11 mouse cellular contexts compared by ENCODE assay signal in the genomic region with DNA sequence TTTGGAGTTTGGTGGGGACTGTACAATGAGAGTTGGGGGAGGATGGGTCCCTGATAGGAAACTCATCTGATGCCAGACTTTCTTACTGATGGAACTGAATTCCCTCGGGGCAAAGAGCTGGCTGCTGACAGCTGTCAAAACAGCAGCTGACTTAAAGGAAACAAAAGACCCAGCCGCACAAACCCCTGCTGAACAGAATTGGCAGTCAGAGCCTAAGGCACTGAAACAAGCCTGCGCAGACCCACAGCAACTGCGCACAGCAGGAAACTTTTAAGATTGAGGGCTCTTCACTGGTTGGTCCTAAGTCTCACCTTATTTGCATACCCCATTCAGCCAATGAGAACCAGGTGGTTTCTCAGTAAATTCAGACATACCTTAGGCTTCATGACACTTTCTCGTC. TPM values are rescaled to one million over a fixed set of nuclear protein-coding genes. Genes with fewer than 3 reads are reported as not detected.
DNase-seq lines count a peak whose midpoint lies in the region; ATAC-seq and TF ChIP-seq lines count a peak whose summit lies in the region.
"Had no signal": no experiment of that assay in that cellular context is flagged by ENCODE, and none has a peak within 500 bp of the region (broad histone marks: within the 10 kb centered on the region; RNA-seq: fewer than 3 reads in every experiment).

No protein-coding gene starts in this region.

- no peaks in the 10 kb centered on the region for H3K27me3 ChIP-seq in C2C12 (ENCODE audit: control insufficient read depth, insufficient read depth, insufficient read length)
- peaks cover 7% of the 10 kb centered on the region; the same call in 1 of the 2 replicates for H3K27me3 ChIP-seq in forebrain, embryonic 12.5 days
- H3K27me3 ChIP-seq in limb, embryonic 14.5 days (ENCODE audit: control insufficient read depth, insufficient read depth, low read length): no peaks in the 10 kb centered on the region
- H3K27me3 ChIP-seq: Patski had no signal

- DNase-seq in embryo, embryonic 10 days (ENCODE audit: low spot score): peak; percentile 68
- DNase-seq in embryo, embryonic 9.5 days (ENCODE audit: extremely low spot score): no peak
- DNase-seq in limb, embryonic 14.5 days (ENCODE audit: low spot score): peak; percentile 68
- DNase-seq in thymus, postnatal 10 days (ENCODE audit: low spot score in 2 of 2): no peak
- DNase-seq: gastrocnemius, postnatal 36 days had no signal

- H3K9ac ChIP-seq in forebrain, embryonic 12.5 days: no peak overlapping the region
- no peak overlapping the region for H3K9ac ChIP-seq in limb, embryonic 14.5 days (ENCODE audit: low read depth, low read length, severe bottlenecking)

- no peak overlapping the region for H3K4me2 ChIP-seq in forebrain, embryonic 12.5 days
- no peak overlapping the region for H3K4me2 ChIP-seq in limb, embryonic 14.5 days (replicated peaks; ENCODE audit: low read depth, low read length, severe bottlenecking)

- no peak overlapping the region for H3ac ChIP-seq in C2C12 (ENCODE audit: control insufficient read depth, insufficient read length, low read depth)

- H3K79me2 ChIP-seq in C2C12 (ENCODE audit: control insufficient read depth, insufficient read depth): no peaks in the 10 kb centered on the region

- H3K4me3 ChIP-seq in C2C12 (ENCODE audit: insufficient read depth, poor library complexity, severe bottlenecking): no peak overlapping the region
- no peak overlapping the region for H3K4me3 ChIP-seq in forebrain, embryonic 12.5 days (replicated peaks)
- H3K4me3 ChIP-seq in limb, embryonic 14.5 days (replicated peaks; ENCODE audit: low read length): no peak overlapping the region

- no peak for TF ChIP-seq CTCF in C2C12 (IDR thresholded peaks at IDR 0.05; ENCODE audit: control insufficient read depth, insufficient read depth, insufficient read length)

- peak overlapping the region; percentile 37; the same call in 1 of the 2 replicates for H3K27ac ChIP-seq in forebrain, embryonic 12.5 days
- no peak overlapping the region for H3K27ac ChIP-seq in limb, embryonic 14.5 days (replicated peaks; ENCODE audit: low read depth, low read length)
- H3K27ac ChIP-seq: macrophage had no signal

- peaks cover 10% of the 10 kb centered on the region for H3K4me1 ChIP-seq in forebrain, embryonic 12.5 days
- H3K4me1 ChIP-seq in limb, embryonic 14.5 days (ENCODE audit: control insufficient read depth, insufficient read depth, low read length): peaks cover 6% of the 10 kb centered on the region; the same call in 1 of the 2 replicates

- H3K36me3 ChIP-seq in C2C12 (ENCODE audit: control insufficient read depth, insufficient read depth): no peaks in the 10 kb centered on the region
- no peaks in the 10 kb centered on the region for H3K36me3 ChIP-seq in forebrain, embryonic 12.5 days (replicated peaks)
- no peaks in the 10 kb centered on the region for H3K36me3 ChIP-seq in limb, embryonic 14.5 days (ENCODE audit: control insufficient read depth, insufficient read depth, low read length)

- no peaks in the 10 kb centered on the region for H3K79me3 ChIP-seq in C2C12 (ENCODE audit: low read depth)

- TF ChIP-seq POLR2A in limb, embryonic 14.5 days (IDR thresholded peaks at IDR 0.05; ENCODE audit: borderline replicate concordance, extremely low read depth, insufficient read depth, insufficient read length): no peak

- peak; percentile 58 for ATAC-seq in forebrain, embryonic 12.5 days (ENCODE audit: low FRiP score)
- ATAC-seq in limb, embryonic 14.5 days (ENCODE audit: low FRiP score, low read depth): peak; percentile 62; the same call in 1 of the 2 replicates
- ATAC-seq in frontal cortex, adult (ENCODE audit: low TSS enrichment): no peak
- ATAC-seq in inflammation-experienced regulatory T-cells, adult 6 months: no peak
- ATAC-seq: Patski had no signal

- 25% methylated on average over 5 of the region's 5 CpGs for WGBS in forebrain, embryonic 12.5 days
- WGBS in limb, embryonic 14.5 days: 20% methylated on average over 5 of the region's 5 CpGs

- H3K9me3 ChIP-seq in forebrain, embryonic 12.5 days: no peaks in the 10 kb centered on the region
- H3K9me3 ChIP-seq in limb, embryonic 14.5 days (ENCODE audit: control insufficient read depth, low read length): no peaks in the 10 kb centered on the region

TF ChIP-seq in C2C12, 6 proteins besides CTCF, POLR2A, EP300 and RAD21:
- TF ChIP-seq MYOD1 (IDR thresholded peaks at IDR 0.05; ENCODE audit: control insufficient read depth, insufficient read length, low read depth): peak; percentile 61
- TF ChIP-seq FOSL1 (IDR thresholded peaks at IDR 0.05; ENCODE audit: insufficient read depth, low read length, poor library complexity, severe bottlenecking): no peak
- TF ChIP-seq MYOG (IDR thresholded peaks at IDR 0.05; ENCODE audit: control insufficient read depth, extremely low read depth, insufficient read length): no peak
- no peak for TF ChIP-seq USF1 (IDR thresholded peaks at IDR 0.05; ENCODE audit: low read depth)

RNA-seq across cellular contexts. Expression of a gene that starts 12.0 kb away (rescaled TPM):
- 0.69 TPM for polyA plus RNA-seq in C2C12 (2012; fragmentation: generic; extraction: Trizol)
- polyA plus RNA-seq in forebrain, embryonic 12.5 days (2016; fragmentation: Nextera tagmentation; extraction: Ambion mirVana): 15.3 and 16.0 TPM in 2 replicates
- 13.5 and 16.0 TPM in 2 replicates for polyA plus RNA-seq in limb, embryonic 14.5 days (2012; rRNA removed)
- 12.9 and 14.4 TPM in 2 replicates for polyA plus RNA-seq in limb, embryonic 14.5 days (2014; fragmentation: Nextera tagmentation; extraction: Ambion mirVana)
- polyA plus RNA-seq in inflammation-experienced regulatory T-cells, adult 6 months (2017; shearing (Covaris generic)): 10 to 100 TPM; 24.5 to 49.0 (median 28.3) TPM

RNA-seq across cellular contexts. Expression of a gene that starts 36.7 kb away (rescaled TPM):
- polyA plus RNA-seq in C2C12 (2012; fragmentation: generic; extraction: Trizol): 1,441 TPM
- 23.2 and 25.8 TPM in 2 replicates for polyA plus RNA-seq in forebrain, embryonic 12.5 days (2016; fragmentation: Nextera tagmentation; extraction: Ambion mirVana)
- 238 and 364 TPM in 2 replicates for polyA plus RNA-seq in limb, embryonic 14.5 days (2012; rRNA removed)
- 378 and 402 TPM in 2 replicates for polyA plus RNA-seq in limb, embryonic 14.5 days (2014; fragmentation: Nextera tagmentation; extraction: Ambion mirVana)
- 1 to 10 TPM; 2.6 to 8.0 (median 4.0) TPM for polyA plus RNA-seq in inflammation-experienced regulatory T-cells, adult 6 months (2017; shearing (Covaris generic))

RNA-seq across cellular contexts. Expression of a gene that starts 48.1 kb away (rescaled TPM):
- polyA plus RNA-seq in C2C12 (2012; fragmentation: generic; extraction: Trizol): 18.5 TPM
- polyA plus RNA-seq in forebrain, embryonic 12.5 days (2016; fragmentation: Nextera tagmentation; extraction: Ambion mirVana): 22.7 and 24.9 TPM in 2 replicates
- polyA plus RNA-seq in limb, embryonic 14.5 days (2012; rRNA removed): 21.2 and 24.0 TPM in 2 replicates
- polyA plus RNA-seq in limb, embryonic 14.5 days (2014; fragmentation: Nextera tagmentation; extraction: Ambion mirVana): 18.0 and 19.1 TPM in 2 replicates
- 10 to 100 TPM; 11.2 to 14.6 (median 14.4) TPM for polyA plus RNA-seq in inflammation-experienced regulatory T-cells, adult 6 months (2017; shearing (Covaris generic))

RNA-seq across cellular contexts. Expression of a gene that starts 59.2 kb away (rescaled TPM):
- 14.9 TPM for polyA plus RNA-seq in C2C12 (2012; fragmentation: generic; extraction: Trizol)
- polyA plus RNA-seq in forebrain, embryonic 12.5 days (2016; fragmentation: Nextera tagmentation; extraction: Ambion mirVana): 51.0 and 53.2 TPM in 2 replicates
- 49.3 and 60.8 TPM in 2 replicates for polyA plus RNA-seq in limb, embryonic 14.5 days (2012; rRNA removed)
- polyA plus RNA-seq in limb, embryonic 14.5 days (2014; fragmentation: Nextera tagmentation; extraction: Ambion mirVana): 26.7 and 33.1 TPM in 2 replicates
- under 1 TPM; 0.17 to 0.20 (median 0.18) TPM for polyA plus RNA-seq in inflammation-experienced regulatory T-cells, adult 6 months (2017; shearing (Covaris generic))

Comparison
In these comparisons a context has a peak if more than half of its experiments do, and no peak if none do; other contexts are left out.
1. DNase-seq: peak in embryo, embryonic 10 days (single experiment) and limb, embryonic 14.5 days (single experiment); none in embryo, embryonic 9.5 days (single experiment) and thymus, postnatal 10 days (0 of 2).
2. ATAC-seq: peak in forebrain, embryonic 12.5 days (single experiment) and limb, embryonic 14.5 days (single experiment); none in frontal cortex, adult (single experiment) and inflammation-experienced regulatory T-cells, adult 6 months (single experiment).